Mouse (Mus musculus): Measurements from ENCODE around the gene Fam149a.

- TF ChIP-seq GATA1 (IDR thresholded peaks at IDR 0.05; ENCODE audit: low read length) (no peak), TAL1 (IDR thresholded peaks at IDR 0.05; ENCODE audit: low read length) (no peak)
Measured at GRCm38 (mm10) chr8:45333493-45333892, 48.6 kb downstream of the Fam149a start.

Measured in erythroblast, embryonic 14.5 days (primary cell).